Mouse (Mus musculus) E14TG2a.4 (cell line): ENCODE measurements around the gene Dnajc10.

Source experiments
- CTCF ChIP-seq: conservative IDR thresholded peaks from 2 replicates; pipeline ENCODE4 v1.5.1; 2014; ENCODE audit warnings: low read length
- NANOG ChIP-seq: IDR thresholded peaks from 2 replicates; pipeline ENCODE4 v1.6.1; 2014; ENCODE audit warnings: borderline replicate concordance, low read length, mixed read lengths
- POU5F1 ChIP-seq: IDR thresholded peaks from 2 replicates; pipeline ENCODE4 v1.6.1; 2014; ENCODE audit warnings: low read length, borderline replicate concordance

DNA sequence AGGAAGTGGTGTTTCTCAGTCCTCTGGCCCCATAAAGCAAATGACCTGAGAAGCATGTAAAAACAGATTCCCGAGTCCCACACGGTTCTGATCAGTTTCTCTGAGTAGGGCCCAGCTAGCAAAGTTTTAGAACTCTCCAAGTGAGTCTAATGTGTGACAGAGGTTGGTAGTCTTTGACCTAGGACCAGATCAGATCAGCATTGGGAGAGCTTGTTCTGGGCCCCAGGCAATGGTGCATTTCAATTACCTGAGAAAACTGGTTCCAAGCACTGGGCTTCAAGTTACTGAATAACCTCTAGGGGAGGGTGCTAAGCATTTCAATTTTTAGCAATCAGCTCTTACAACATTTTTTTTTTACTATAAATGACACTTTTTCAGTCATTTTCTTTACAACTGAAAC, 33.1 kb upstream of the Dnajc10 start:
- TF ChIP-seq CTCF, result no peak
- no peak for TF ChIP-seq NANOG
- TF ChIP-seq POU5F1, result no peak
